Comparison of ENCODE assay signal across 16 mouse cellular contexts in the genomic region with DNA sequence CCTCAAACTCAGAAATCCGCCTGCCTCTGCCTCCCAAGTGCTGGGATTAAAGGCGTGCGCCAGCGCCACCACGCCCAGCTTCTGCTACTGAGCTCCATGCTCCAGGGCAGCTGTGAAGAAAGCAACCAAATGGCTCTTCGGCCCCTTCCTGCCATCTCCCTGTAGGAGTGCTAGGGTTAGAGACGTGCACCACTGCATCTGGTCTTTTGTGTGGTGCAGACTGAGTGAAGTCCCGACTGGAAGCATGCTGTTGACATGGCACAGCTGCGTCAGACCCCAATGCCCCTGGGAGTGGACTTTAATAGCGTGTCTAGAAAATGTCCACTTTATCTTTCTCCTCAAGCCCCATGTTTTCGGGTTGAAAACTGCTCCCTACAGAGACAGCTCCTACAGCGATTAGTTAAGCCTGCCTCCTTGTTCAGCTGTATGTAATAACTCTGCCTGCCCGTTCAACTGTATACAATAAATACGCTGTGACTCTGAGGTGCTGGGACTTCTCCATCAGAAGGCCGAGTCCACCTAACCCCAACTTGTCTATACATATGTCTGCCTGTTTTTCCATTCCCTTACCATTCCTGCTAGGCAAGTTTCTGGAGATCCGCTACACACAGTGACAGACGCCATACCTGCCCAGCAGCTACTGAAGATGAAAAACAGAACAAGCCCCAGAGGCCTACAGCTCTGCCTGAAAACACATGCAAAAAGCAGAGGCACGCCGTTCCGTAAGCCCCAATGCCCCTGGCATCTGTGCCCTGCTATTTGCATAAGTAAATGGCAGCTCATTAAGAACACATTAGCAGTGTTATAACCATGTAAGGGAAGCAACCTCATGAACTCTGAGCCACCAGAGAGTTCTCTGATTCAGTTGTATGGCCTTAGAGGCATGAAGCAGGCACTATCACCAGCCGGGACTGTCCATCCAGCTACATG.
DNase-seq lines count a peak whose midpoint lies in the region; ATAC-seq and TF ChIP-seq lines count a peak whose summit lies in the region.
"Had no signal": no experiment of that assay in that cellular context is flagged by ENCODE, and none has a peak within 500 bp of the region (broad histone marks: within the 10 kb centered on the region; RNA-seq: fewer than 3 reads in every experiment).

No protein-coding gene starts in this region.

- peak overlapping the region; percentile 15; the same call in 1 of the 2 replicates for H3K27ac ChIP-seq in forebrain, embryonic 13.5 days
- no peak overlapping the region for H3K27ac ChIP-seq in forebrain, embryonic 11.5 days (ENCODE audit: low read depth, low read length)
- 0 out of 2 replicates have a peak overlapping the region, but pooled peaks have one; percentile 37 for H3K27ac ChIP-seq in hindbrain, embryonic 12.5 days
- H3K27ac ChIP-seq in midbrain, embryonic 16.5 days (ENCODE audit: low read length): no peak overlapping the region
- H3K27ac ChIP-seq: embryonic facial prominence, embryonic 12.5 days; limb, embryonic 15.5 days had no signal

- TF ChIP-seq POLR2A in brain, embryonic 14.5 days (IDR thresholded peaks at IDR 0.05; ENCODE audit: borderline replicate concordance, extremely low read depth, insufficient read depth, insufficient read length, poor library complexity, severe bottlenecking): no peak

- no peaks in the 10 kb centered on the region for H3K36me3 ChIP-seq in forebrain, embryonic 13.5 days (ENCODE audit: poor library complexity, severe bottlenecking)
- H3K36me3 ChIP-seq in forebrain, embryonic 11.5 days (ENCODE audit: control insufficient read depth, insufficient read depth, low read length): no peaks in the 10 kb centered on the region
- no peaks in the 10 kb centered on the region for H3K36me3 ChIP-seq in hindbrain, embryonic 12.5 days
- H3K36me3 ChIP-seq in midbrain, embryonic 16.5 days (ENCODE audit: control insufficient read depth, insufficient read depth, low read length): no peaks in the 10 kb centered on the region
- H3K36me3 ChIP-seq: embryonic facial prominence, embryonic 12.5 days; limb, embryonic 15.5 days had no signal

- 74% methylated on average over 21 of the region's 21 CpGs for WGBS in forebrain, embryonic 13.5 days
- 83% methylated on average over 21 of the region's 21 CpGs for WGBS in forebrain, embryonic 11.5 days
- WGBS in hindbrain, embryonic 12.5 days: 60% methylated on average over 21 of the region's 21 CpGs
- 65% methylated on average over 21 of the region's 21 CpGs for WGBS in midbrain, embryonic 16.5 days

- no peak overlapping the region for H3K4me2 ChIP-seq in forebrain, embryonic 13.5 days
- no peak overlapping the region for H3K4me2 ChIP-seq in forebrain, embryonic 11.5 days (ENCODE audit: low read depth, low read length, severe bottlenecking)
- no peak overlapping the region for H3K4me2 ChIP-seq in hindbrain, embryonic 12.5 days (replicated peaks)
- no peak overlapping the region for H3K4me2 ChIP-seq in midbrain, embryonic 16.5 days (ENCODE audit: low read length)
- H3K4me2 ChIP-seq: embryonic facial prominence, embryonic 12.5 days; limb, embryonic 15.5 days had no signal

- H3K27me3 ChIP-seq in forebrain, embryonic 13.5 days: no peaks in the 10 kb centered on the region
- H3K27me3 ChIP-seq in forebrain, embryonic 11.5 days (ENCODE audit: control insufficient read depth, insufficient read depth, low read length): no peaks in the 10 kb centered on the region
- H3K27me3 ChIP-seq in hindbrain, embryonic 12.5 days: peaks cover 6% of the 10 kb centered on the region; the same call in 1 of the 2 replicates
- H3K27me3 ChIP-seq in midbrain, embryonic 16.5 days (ENCODE audit: control insufficient read depth, insufficient read depth, low read depth, low read length): no peaks in the 10 kb centered on the region
- H3K27me3 ChIP-seq: embryonic facial prominence, embryonic 12.5 days; limb, embryonic 15.5 days had no signal

- no peak overlapping the region for H3K4me3 ChIP-seq in forebrain, embryonic 13.5 days
- no peak overlapping the region for H3K4me3 ChIP-seq in forebrain, embryonic 11.5 days (ENCODE audit: low read depth, low read length)
- no peak overlapping the region for H3K4me3 ChIP-seq in hindbrain, embryonic 12.5 days
- H3K4me3 ChIP-seq in midbrain, embryonic 16.5 days (ENCODE audit: low read depth, low read length): no peak overlapping the region
- H3K4me3 ChIP-seq: embryonic facial prominence, embryonic 12.5 days; limb, embryonic 15.5 days; megakaryocyte, embryonic 14.5 days had no signal

- H3K4me1 ChIP-seq in forebrain, embryonic 13.5 days: peaks cover 25% of the 10 kb centered on the region
- peaks cover 7% of the 10 kb centered on the region; the same call in 1 of the 2 replicates for H3K4me1 ChIP-seq in forebrain, embryonic 11.5 days (replicated peaks; ENCODE audit: control insufficient read depth, insufficient read depth, low read length)
- H3K4me1 ChIP-seq in hindbrain, embryonic 12.5 days: peaks cover 17% of the 10 kb centered on the region
- H3K4me1 ChIP-seq in midbrain, embryonic 16.5 days (ENCODE audit: control insufficient read depth, insufficient read depth, low read length): peaks cover 8% of the 10 kb centered on the region; the same call in 1 of the 2 replicates
- H3K4me1 ChIP-seq: megakaryocyte, embryonic 14.5 days had no signal

- DNase-seq in forebrain, embryonic 11.5 days (ENCODE audit: low spot score): no peak
- DNase-seq in brain, embryonic 14.5 days (ENCODE audit: low read depth): peak; percentile 85
- no peak for DNase-seq in testis, postnatal 10 days (ENCODE audit: low spot score)
- DNase-seq in adrenal gland, postnatal 36 days: no peak
- no peak for DNase-seq in lung, adult 18-20 months
- DNase-seq: adrenal gland, adult 8-10 months; cerebellum, adult 18-20 months; kidney, adult 11 months; kidney, postnatal 14 days; lung, postnatal 14 days had no signal

- H3K9ac ChIP-seq in forebrain, embryonic 13.5 days: no peak overlapping the region
- H3K9ac ChIP-seq in forebrain, embryonic 11.5 days (ENCODE audit: low read length): no peak overlapping the region
- no peak overlapping the region for H3K9ac ChIP-seq in hindbrain, embryonic 12.5 days
- no peak overlapping the region for H3K9ac ChIP-seq in midbrain, embryonic 16.5 days (ENCODE audit: low read depth, low read length)
- H3K9ac ChIP-seq: embryonic facial prominence, embryonic 12.5 days; limb, embryonic 15.5 days had no signal

- no peaks in the 10 kb centered on the region for H3K9me3 ChIP-seq in forebrain, embryonic 13.5 days (replicated peaks)
- no peaks in the 10 kb centered on the region for H3K9me3 ChIP-seq in forebrain, embryonic 11.5 days (ENCODE audit: control insufficient read depth, low read length)
- no peaks in the 10 kb centered on the region for H3K9me3 ChIP-seq in hindbrain, embryonic 12.5 days (replicated peaks)
- H3K9me3 ChIP-seq in midbrain, embryonic 16.5 days (replicated peaks; ENCODE audit: control insufficient read depth, low read length, poor library complexity, severe bottlenecking): no peaks in the 10 kb centered on the region; the same call in 1 of the 2 replicates
- H3K9me3 ChIP-seq: embryonic facial prominence, embryonic 12.5 days; limb, embryonic 15.5 days; megakaryocyte, embryonic 14.5 days had no signal

- peak; percentile 69 for ATAC-seq in forebrain, embryonic 13.5 days
- ATAC-seq in forebrain, embryonic 11.5 days (replicated peaks; ENCODE audit: low FRiP score): no peak
- ATAC-seq in hindbrain, embryonic 12.5 days (ENCODE audit: low FRiP score): peak; percentile 75
- ATAC-seq in midbrain, embryonic 16.5 days: 0 out of 2 replicates have a peak, but pooled peaks have one; percentile 48

- no peak for TF ChIP-seq CTCF in brain, embryonic 14.5 days (IDR thresholded peaks at IDR 0.05; ENCODE audit: borderline replicate concordance, extremely low read depth, insufficient read depth, insufficient read length)

Comparison
In these comparisons a context has a peak if more than half of its experiments do, and no peak if none do; other contexts are left out.
1. H3K27ac ChIP-seq: peak in forebrain, embryonic 13.5 days (single experiment) and hindbrain, embryonic 12.5 days (single experiment); none in forebrain, embryonic 11.5 days (single experiment) and midbrain, embryonic 16.5 days (single experiment).